Mouse (Mus musculus) CH12.LX (cell line): ENCODE results near the gene 1190005I06Rik. TPM values are rescaled to one million over a fixed set of nuclear protein-coding genes. Genes with fewer than 3 reads are reported as not detected.

Source experiments
- DNase-seq: peaks from one replicate; pipeline ENCODE4 v3.0.0-alpha.2; 2013; ENCODE audit errors: extremely low read depth
- H3K27ac ChIP-seq: 2 replicates; pipeline ENCODE4 v1.5.1; 2012; ENCODE audit warnings: low read depth, mild to moderate bottlenecking, control low read depth, moderate library complexity; ENCODE audit not compliant: insufficient read depth
- H3K27me3 ChIP-seq: replicated peaks from 2 replicates; pipeline ENCODE3; 2012; ENCODE audit warnings: inconsistent platforms
- H3K36me3 ChIP-seq, 2 experiments: replicated peaks in 1 of 2; 2 replicates each; pipeline versions ENCODE3 to v1.6.1; 2012; ENCODE audit warnings: inconsistent platforms in 1 of 2, low read length in 1 of 2, mild to moderate bottlenecking in 1 of 2, mixed read lengths in 1 of 2, moderate library complexity in 1 of 2; ENCODE audit not compliant: control insufficient read depth in 1 of 2, insufficient read depth in 1 of 2
- H3K4me1 ChIP-seq, 2 experiments: 2 replicates each; pipeline ENCODE4 v1.6.1; 2012; ENCODE audit warnings: inconsistent platforms in 1 of 2, moderate library complexity in 1 of 2; ENCODE audit not compliant: insufficient read depth in 2 of 2, control insufficient read depth in 1 of 2
- H3K4me2 ChIP-seq: 2 replicates; pipeline ENCODE4 v1.6.1; 2012; ENCODE audit warnings: low read depth, mild to moderate bottlenecking, control low read depth; ENCODE audit not compliant: poor library complexity, insufficient read depth, severe bottlenecking
- H3K4me3 ChIP-seq, 3 experiments: fragments of 150-350 bp in 1 of 3; sonication (generic) in 1 of 3; replicated peaks in 1 of 3; 2 replicates each; pipeline versions ENCODE3 to v1.5.1; 2011 to 2012; ENCODE audit warnings: low read depth in 2 of 3, low read length in 2 of 3, mild to moderate bottlenecking in 2 of 3, moderate library complexity in 2 of 3, control low read depth in 1 of 3, improper control_type of control experiment in 1 of 3, inconsistent platforms in 1 of 3, mixed read lengths in 1 of 3; ENCODE audit not compliant: poor library complexity in 1 of 3
- H3K79me2 ChIP-seq: replicated peaks from 2 replicates; pipeline ENCODE4 v1.6.1; 2012; ENCODE audit warnings: mild to moderate bottlenecking, moderate library complexity; ENCODE audit not compliant: control insufficient read depth, poor library complexity, insufficient read depth, severe bottlenecking; ENCODE audit errors: extremely low read depth
- H3K9ac ChIP-seq: 2 replicates; pipeline ENCODE4 v1.6.1; 2012; ENCODE audit warnings: low read depth, mild to moderate bottlenecking, control low read depth, moderate library complexity; ENCODE audit not compliant: insufficient read depth
- H3K9me3 ChIP-seq: replicated peaks from 2 replicates; pipeline ENCODE3; 2012; ENCODE audit warnings: low read length, inconsistent platforms, mixed read lengths
- CHD1 ChIP-seq: IDR thresholded peaks from 2 replicates; pipeline ENCODE4 v1.6.1; 2012; ENCODE audit warnings: low read depth, low read length, improper control_type of control experiment, inconsistent platforms
- CTCF ChIP-seq, 2 experiments: IDR thresholded peaks in 1 of 2; conservative IDR thresholded peaks in 1 of 2; 2 replicates each; pipeline ENCODE4 v1.5.1; 2011 to 2012; ENCODE audit warnings: low read depth in 2 of 2, low read length in 2 of 2, improper control_type of control experiment in 1 of 2, inconsistent platforms in 1 of 2, mild to moderate bottlenecking in 1 of 2, moderate library complexity in 1 of 2
- E2F4 ChIP-seq: IDR thresholded peaks from 2 replicates; pipeline ENCODE4 v1.6.1; 2011; ENCODE audit warnings: low read depth, low read length, improper control_type of control experiment; ENCODE audit not compliant: insufficient replicate concordance
- ELF1 ChIP-seq: IDR thresholded peaks from 2 replicates; pipeline ENCODE4 v1.6.1; 2014; ENCODE audit warnings: low read depth, mild to moderate bottlenecking, inconsistent platforms, low read length, improper control_type of control experiment
- EP300 ChIP-seq: IDR thresholded peaks from 2 replicates; pipeline ENCODE4 v1.6.1; 2011; ENCODE audit warnings: low read length, improper control_type of control experiment
- HCFC1 ChIP-seq: IDR thresholded peaks from 2 replicates; pipeline ENCODE4 v1.6.1; 2012; ENCODE audit warnings: low read depth, mild to moderate bottlenecking, inconsistent platforms, low read length, improper control_type of control experiment
- MXI1 ChIP-seq: IDR thresholded peaks from 2 replicates; pipeline ENCODE4 v1.6.1; 2011; ENCODE audit warnings: mild to moderate bottlenecking, low read depth, low read length, improper control_type of control experiment
- NELFE ChIP-seq: IDR thresholded peaks from 2 replicates; pipeline ENCODE4 v1.6.1; 2011; ENCODE audit warnings: low read depth, low read length, improper control_type of control experiment
- NRF1 ChIP-seq: IDR thresholded peaks from 2 replicates; pipeline ENCODE4 v1.6.1; 2014; ENCODE audit warnings: low read depth, mild to moderate bottlenecking, inconsistent platforms, low read length, improper control_type of control experiment, moderate library complexity
- PAX5 ChIP-seq: IDR thresholded peaks from 2 replicates; pipeline ENCODE4 v1.6.1; 2012; ENCODE audit warnings: low read length, inconsistent platforms, mixed read lengths
- POLR2A ChIP-seq: IDR thresholded peaks from 2 replicates; pipeline ENCODE4 v1.6.1; 2011; ENCODE audit warnings: low read depth, mild to moderate bottlenecking, improper control_type of control experiment, low read length
- RAD21 ChIP-seq: IDR thresholded peaks from 2 replicates; pipeline ENCODE4 v1.6.1; 2011; ENCODE audit warnings: low read depth, mild to moderate bottlenecking, low read length, improper control_type of control experiment, moderate library complexity
- RCOR1 ChIP-seq: conservative IDR thresholded peaks from 2 replicates; pipeline ENCODE4 v1.6.1; 2012; ENCODE audit warnings: low read depth, mild to moderate bottlenecking, inconsistent platforms, low read length, improper control_type of control experiment
- TCF12 ChIP-seq: IDR thresholded peaks from 2 replicates; pipeline ENCODE4 v1.6.1; 2014; ENCODE audit warnings: low read depth, mild to moderate bottlenecking, inconsistent platforms, low read length, improper control_type of control experiment
- UBTF ChIP-seq: IDR thresholded peaks from 2 replicates; pipeline ENCODE4 v1.6.1; 2012; ENCODE audit warnings: low read depth, mild to moderate bottlenecking, inconsistent platforms, low read length, improper control_type of control experiment, moderate library complexity
- ZNF384 ChIP-seq: IDR thresholded peaks from 2 replicates; pipeline ENCODE4 v1.6.1; 2012; ENCODE audit warnings: low read depth, low read length, improper control_type of control experiment, inconsistent platforms
- dilution Hi-C: fragments of 300-500 bp; cut with MboI; formaldehyde crosslinking; loops from 2 replicates; pipeline ENCODE4 v1.14.3; 2020; ENCODE audit warnings: low sequenced_read_pairs; ENCODE audit not compliant: extremely low pct_unique_long_range_greater_than_20kb, extremely low pct_ligation_motif_present
- in situ Hi-C: fragments of 300-500 bp; cut with MboI; formaldehyde crosslinking; loops from 3 replicates; pipeline ENCODE4 v1.14.3; 2019; ENCODE audit warnings: low sequenced_read_pairs, low pct_ligation_motif_present, low pct_unique_long_range_greater_than_20kb, mixed read lengths
- polyA plus RNA-seq: library from polyadenylated mRNA; unstranded; fragments of >175 nt; gene quantifications from 2 replicates; pipeline ENCODE4 v1.2.1, GENCODE M21; 2012; ENCODE audit warnings: low read depth; ENCODE audit not compliant: insufficient read length
- total RNA-seq, 2 experiments: library from RNA; depleted of rRNA; stranded (reverse); fragments of 300-350 nt in 1 of 2; fragments of >200 nt in 1 of 2; gene quantifications; 2 replicates each; pipeline ENCODE4 v1.2.3; 2012 to 2014

The 1190005I06Rik gene
- total RNA-seq (2012; rRNA removed) (0.85 and 1.7 TPM in 2 replicates), total RNA-seq (2014; rRNA removed) (not detected in 2 replicates), polyA plus RNA-seq (0.36 TPM in 1 of 2 replicates, not detected in the other)

GRCm38 (mm10) chr8:120647532-120647931, at the start of gene 1190005I06Rik:
1190005I06Rik (minus strand) TSS chr8:120647632.
- H3K79me2 ChIP-seq, result no peaks in the 10 kb centered on the region
- no peak for TF ChIP-seq ZNF384
- TF ChIP-seq ELF1, result no peak
- no peak for TF ChIP-seq EP300
- no peak for TF ChIP-seq POLR2A
- no peak for TF ChIP-seq CTCF (conservative IDR thresholded peaks at IDR 0.05 in 1 of 2, IDR thresholded peaks at IDR 0.05 in 1 of 2; ENCODE audit: low read depth in 2 of 2, low read length in 2 of 2)
- TF ChIP-seq NRF1, result no peak
- TF ChIP-seq CHD1, result no peak
- TF ChIP-seq RAD21, result no peak
- no peak for TF ChIP-seq PAX5
- no peak for TF ChIP-seq E2F4
- TF ChIP-seq MXI1, result no peak
- TF ChIP-seq NELFE, result no peak
- TF ChIP-seq HCFC1, result no peak
- no peak for TF ChIP-seq RCOR1
- no peak for TF ChIP-seq UBTF
- TF ChIP-seq, all 38 proteins: peak for 0
- H3K27me3 ChIP-seq, result no peaks in the 10 kb centered on the region
- no peak for DNase-seq
- H3K27ac ChIP-seq, result no peak within 1 kb of the TSS
- no peak within 1 kb of the TSS for H3K9ac ChIP-seq
- H3K4me3 ChIP-seq, result no peak within 1 kb of the TSS
- no peaks in the 10 kb centered on the region for H3K4me1 ChIP-seq
- no peaks in the 10 kb centered on the region for H3K9me3 ChIP-seq
- H3K4me2 ChIP-seq, result no peak within 1 kb of the TSS
- dilution Hi-C loops (no loop called here), in situ Hi-C loops (no loop called here)
- peaks cover 0 to 32% of the 10 kb centered on the region in 2 experiments for H3K36me3 ChIP-seq

- Histone ChIP-seq H3K27me3 (peaks cover 25% of the 10 kb centered on the region), H3K36me3 (no peaks in the 10 kb centered on the region), H3K9ac (no peak overlapping the region), H3K27ac (no peak overlapping the region), H3K4me1 (peaks cover 5 to 27% of the 10 kb centered on the region in 2 experiments; a peak in 3 of 4 replicates), H3K4me2 (no peak overlapping the region), H3K9me3 (peaks cover 7% of the 10 kb centered on the region), H3K4me3 (no peak overlapping the region), H3K79me2 (no peaks in the 10 kb centered on the region)
- dilution Hi-C loops (no loop called here), in situ Hi-C loops (no loop called here)
- no peak for DNase-seq
- TF ChIP-seq ZNF384 (no peak), TCF12 (peak; percentile 66; the same call in 1 of the 2 replicates)
These were observed 49.1 kb upstream of the 1190005I06Rik start for GRCm38 (mm10) chr8:120696401-120697153.
